Mouse (Mus musculus): ENCODE results near the gene Tulp2.

Tulp2 gene

GRCm38 (mm10) chr7:45550821-45551511 is 69.3 kb downstream of the Tulp2 start:
- no peak for DNase-seq (ENCODE audit: extremely low read depth, low read depth, low spot score)

- no peak for DNase-seq (ENCODE audit: extremely low read depth, low read depth, low spot score)
Measured at GRCm38 (mm10) chr7:45551512-45551883, 69.8 kb downstream of the Tulp2 start.

- no peak for DNase-seq (ENCODE audit: extremely low read depth, low read depth, low spot score)
Measured at GRCm38 (mm10) chr7:45553519-45553918, 71.8 kb downstream of the Tulp2 start.

- DNase-seq (ENCODE audit: extremely low read depth, low read depth, low spot score), result no peak
Measured at GRCm38 (mm10) chr7:45553990-45554389, 72.3 kb downstream of the Tulp2 start.

- DNase-seq (ENCODE audit: extremely low read depth, low read depth, low spot score), result no peak
Measured at GRCm38 (mm10) chr7:45554744-45555143, 73.1 kb downstream of the Tulp2 start, which contains the start of gene Hsd17b14. TSS of gene Hsd17b14 (plus strand) at chr7:45554893.

GRCm38 (mm10) chr7:45555787-45556186 is 74.1 kb downstream of the Tulp2 start:
- DNase-seq (ENCODE audit: extremely low read depth, low read depth, low spot score), result no peak

GRCm38 (mm10) chr7:45558907-45559306 is 77.2 kb downstream of the Tulp2 start:
- no peak for DNase-seq (ENCODE audit: extremely low read depth, low read depth, low spot score)

- no peak for DNase-seq (ENCODE audit: extremely low read depth, low read depth, low spot score)
Measured at GRCm38 (mm10) chr7:45560241-45560640, 78.6 kb downstream of the Tulp2 start.

- no peak for DNase-seq (ENCODE audit: extremely low read depth, low read depth, low spot score)
Measured at GRCm38 (mm10) chr7:45560843-45561623, 79.4 kb downstream of the Tulp2 start.

- DNase-seq (ENCODE audit: extremely low read depth, low read depth, low spot score), result no peak
Measured at GRCm38 (mm10) chr7:45561624-45562520, 80.2 kb downstream of the Tulp2 start.

GRCm38 (mm10) chr7:45564811-45565210 is 83.1 kb downstream of the Tulp2 start:
- DNase-seq (ENCODE audit: extremely low read depth, low read depth, low spot score), result no peak

GRCm38 (mm10) chr7:45565446-45565845 is 83.8 kb downstream of the Tulp2 start:
- DNase-seq (ENCODE audit: extremely low read depth, low read depth, low spot score), result no peak

GRCm38 (mm10) chr7:45567112-45567779 is 85.6 kb downstream of the Tulp2 start:
- DNase-seq (ENCODE audit: extremely low read depth, low read depth, low spot score), result no peak

- DNase-seq (ENCODE audit: extremely low read depth, low read depth, low spot score), result peak; percentile 90
Measured at GRCm38 (mm10) chr7:45567780-45568516, 86.3 kb downstream of the Tulp2 start.

- no peak for DNase-seq (ENCODE audit: extremely low read depth, low read depth, low spot score)
Measured at GRCm38 (mm10) chr7:45568601-45569473, 87.2 kb downstream of the Tulp2 start.

- no peak for DNase-seq (ENCODE audit: extremely low read depth, low read depth, low spot score)
Measured at GRCm38 (mm10) chr7:45570103-45570741, 88.5 kb downstream of the Tulp2 start, which contains the start of gene Bcat2. TSS of gene Bcat2 (plus strand) at chr7:45570153.

- DNase-seq (ENCODE audit: extremely low read depth, low read depth, low spot score), result no peak
Measured at GRCm38 (mm10) chr7:45571966-45572365, 90.3 kb downstream of the Tulp2 start.

Measured in fat pad, adult 2 months (tissue).